Mouse (Mus musculus) spleen, adult 2 months (tissue): ENCODE results near the gene Gm4969. TPM values are rescaled to one million over a fixed set of nuclear protein-coding genes. Genes with fewer than 3 reads are reported as not detected.
A peak's percentile ranks its signal among the peaks of the same experiment; 100 is the strongest.

Source experiments
- DNase-seq, 2 experiments: peaks; one replicate each; pipeline versions ENCODE4 v3.0.0 to v3.0.0-alpha.2; 2012 to 2021; ENCODE audit warnings: low spot score in 2 of 2, low read depth in 1 of 2
- H3K27ac ChIP-seq: fragments of 200-500 bp; 2 replicates; pipeline ENCODE4 v1.5.1; 2012; ENCODE audit warnings: low read length, inconsistent platforms; ENCODE audit not compliant: insufficient read depth
- H3K27me3 ChIP-seq: fragments of 200-500 bp; 2 replicates; pipeline ENCODE4 v1.6.1; 2012; ENCODE audit warnings: mild to moderate bottlenecking, moderate library complexity, low read length, inconsistent platforms; ENCODE audit not compliant: control insufficient read depth, insufficient read depth
- H3K36me3 ChIP-seq: fragments of 200-500 bp; 2 replicates; pipeline ENCODE4 v1.6.1; 2012; ENCODE audit warnings: mild to moderate bottlenecking, low read length, inconsistent platforms; ENCODE audit not compliant: control insufficient read depth, insufficient read depth
- H3K4me1 ChIP-seq: fragments of 200-500 bp; 2 replicates; pipeline ENCODE4 v1.6.1; 2011; ENCODE audit warnings: inconsistent platforms; ENCODE audit not compliant: control insufficient read depth, insufficient read depth, insufficient read length
- H3K4me3 ChIP-seq: fragments of 200-500 bp; 2 replicates; pipeline ENCODE4 v1.5.1; 2011; ENCODE audit warnings: mild to moderate bottlenecking, inconsistent platforms; ENCODE audit not compliant: insufficient read depth, insufficient read length; ENCODE audit errors: extremely low read depth
- CTCF ChIP-seq: fragments of 200-500 bp; IDR thresholded peaks from 2 replicates; pipeline ENCODE4 v1.5.1; 2011; ENCODE audit warnings: mild to moderate bottlenecking, inconsistent platforms; ENCODE audit not compliant: insufficient read depth, insufficient read length, insufficient replicate concordance; ENCODE audit errors: extremely low read depth
- POLR2A ChIP-seq: fragments of 200-500 bp; IDR thresholded peaks from 2 replicates; pipeline ENCODE4 v1.6.1; 2011; ENCODE audit warnings: low read depth, low read length, inconsistent platforms
- WGBS: fragments of 180-500 bp; shearing (Covaris S2); methylation state at CpG from one replicate; pipeline ENCODE4 v1.1.7; 2018; 5-methylcytosine and 5-hydroxymethylcytosine counted together
- polyA plus RNA-seq: library from polyadenylated mRNA; depleted of rRNA; stranded (reverse); fragments of >200 nt; gene quantifications from 2 replicates; pipeline ENCODE4 v1.2.3, GENCODE M21; 2012

Gene Gm4969
- polyA plus RNA-seq, 1 experiment: not detected

DNA sequence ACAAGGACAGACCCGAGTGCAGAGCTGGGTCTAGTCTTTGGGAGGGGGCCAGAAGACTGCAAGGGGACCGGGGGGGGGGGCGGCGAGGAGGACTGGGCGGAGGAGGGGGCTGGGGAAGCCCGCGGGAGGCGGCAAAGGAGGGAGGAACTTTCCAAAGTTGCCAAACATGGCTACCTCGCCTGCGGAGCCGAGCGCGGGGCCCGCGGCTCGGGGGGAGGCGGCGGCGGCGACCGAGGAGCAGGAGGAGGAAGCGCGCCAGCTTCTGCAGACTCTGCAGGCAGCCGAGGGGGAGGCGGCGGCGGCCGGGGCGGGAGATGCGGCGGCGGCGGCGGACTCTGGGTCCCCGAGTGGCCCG lies 23.7 kb downstream of the Gm4969 start, which contains the start of gene Six5:
TSS of gene Six5 (plus strand) at position 124 of the 355 bp plus-strand sequence.
- no peak for TF ChIP-seq CTCF
- TF ChIP-seq POLR2A: no peak
- peak within 1 kb of the TSS; percentile 62 for H3K4me3 ChIP-seq
- DNase-seq: no peak
- WGBS: 1% methylated on average over 30 of the region's 36 CpGs
- H3K4me1 ChIP-seq: peaks cover 16% of the 10 kb centered on the region
- H3K36me3 ChIP-seq: no peaks in the 10 kb centered on the region
- H3K27ac ChIP-seq: peak within 1 kb of the TSS; percentile 77
- peaks cover 27% of the 10 kb centered on the region for H3K27me3 ChIP-seq

DNA sequence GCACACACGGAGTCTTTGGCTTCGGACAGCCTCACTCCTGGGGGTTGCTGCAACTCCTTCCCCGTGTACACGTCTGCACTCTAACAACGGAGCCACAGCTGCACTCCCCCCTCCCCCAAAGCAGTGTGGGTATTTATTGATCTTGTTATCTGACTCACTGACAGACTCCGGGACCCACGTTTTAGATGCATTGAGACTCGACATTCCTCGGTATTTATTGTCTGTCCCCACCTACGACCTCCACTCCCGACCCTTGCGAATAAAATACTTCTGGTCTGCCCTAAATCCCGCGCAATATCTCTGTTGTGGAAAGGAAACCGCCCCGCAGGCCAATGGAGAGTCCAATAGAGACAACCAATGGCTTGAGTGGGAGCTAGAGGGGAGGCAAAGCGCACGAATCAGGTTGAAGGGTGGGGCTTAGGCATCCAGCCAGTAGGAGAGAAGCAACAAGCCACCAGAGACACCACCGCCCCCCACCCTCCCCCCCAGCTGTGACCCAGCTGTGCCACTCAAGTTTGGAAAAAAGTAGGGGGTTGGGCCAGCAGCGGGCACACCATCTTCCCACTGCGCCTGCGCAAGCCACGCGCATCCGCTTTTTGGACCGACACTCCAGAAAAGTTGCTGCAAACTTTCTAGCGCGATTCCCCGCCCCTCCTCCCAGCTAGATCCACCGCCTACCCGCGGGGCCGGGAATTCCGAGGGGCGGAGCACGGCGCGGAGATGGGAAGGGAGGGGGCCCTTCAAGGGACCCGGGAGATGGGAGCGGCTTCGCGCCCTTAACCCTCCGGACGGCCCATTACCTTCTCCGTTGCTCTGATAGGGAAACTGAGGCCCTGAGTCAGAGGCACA lies 24.4 kb downstream of the Gm4969 start:
- WGBS: 1% methylated on average over 45 of the region's 45 CpGs
- peak overlapping the region; percentile 62 for H3K4me3 ChIP-seq
- peak; percentile 58 to 78 for DNase-seq
- no peaks in the 10 kb centered on the region for H3K36me3 ChIP-seq
- H3K27ac ChIP-seq: peak overlapping the region; percentile 77
- TF ChIP-seq CTCF (no peak), POLR2A (no peak)
- peaks cover 16% of the 10 kb centered on the region for H3K4me1 ChIP-seq
- peaks cover 27% of the 10 kb centered on the region for H3K27me3 ChIP-seq

DNA sequence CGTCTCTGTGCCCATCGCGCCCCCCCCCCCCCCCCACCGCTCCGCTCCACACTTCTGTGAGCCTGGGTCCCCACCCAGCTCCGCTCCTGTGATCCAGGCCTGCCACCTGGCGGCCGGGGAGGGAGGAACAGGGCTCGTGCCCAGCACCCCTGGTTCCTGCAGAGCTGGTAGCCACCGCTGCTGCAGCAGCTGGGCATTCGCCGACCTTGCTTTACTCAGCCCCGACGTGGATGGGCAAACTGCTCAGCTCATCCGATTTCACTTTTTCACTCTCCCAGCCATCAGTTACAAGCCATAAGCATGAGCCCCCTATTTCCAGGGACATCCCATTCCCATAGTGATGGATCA lies 25.0 kb downstream of the Gm4969 start:
- H3K27me3 ChIP-seq: peaks cover 27% of the 10 kb centered on the region
- TF ChIP-seq CTCF (peak; percentile 94), POLR2A (no peak)
- 0% methylated on average over 12 of the region's 15 CpGs for WGBS
- peak; percentile 63 to 84 for DNase-seq
- H3K27ac ChIP-seq: no peak overlapping the region
- peak overlapping the region; percentile 62; the same call in 1 of the 2 replicates for H3K4me3 ChIP-seq
- H3K4me1 ChIP-seq: peaks cover 16% of the 10 kb centered on the region
- H3K36me3 ChIP-seq: no peaks in the 10 kb centered on the region

DNA sequence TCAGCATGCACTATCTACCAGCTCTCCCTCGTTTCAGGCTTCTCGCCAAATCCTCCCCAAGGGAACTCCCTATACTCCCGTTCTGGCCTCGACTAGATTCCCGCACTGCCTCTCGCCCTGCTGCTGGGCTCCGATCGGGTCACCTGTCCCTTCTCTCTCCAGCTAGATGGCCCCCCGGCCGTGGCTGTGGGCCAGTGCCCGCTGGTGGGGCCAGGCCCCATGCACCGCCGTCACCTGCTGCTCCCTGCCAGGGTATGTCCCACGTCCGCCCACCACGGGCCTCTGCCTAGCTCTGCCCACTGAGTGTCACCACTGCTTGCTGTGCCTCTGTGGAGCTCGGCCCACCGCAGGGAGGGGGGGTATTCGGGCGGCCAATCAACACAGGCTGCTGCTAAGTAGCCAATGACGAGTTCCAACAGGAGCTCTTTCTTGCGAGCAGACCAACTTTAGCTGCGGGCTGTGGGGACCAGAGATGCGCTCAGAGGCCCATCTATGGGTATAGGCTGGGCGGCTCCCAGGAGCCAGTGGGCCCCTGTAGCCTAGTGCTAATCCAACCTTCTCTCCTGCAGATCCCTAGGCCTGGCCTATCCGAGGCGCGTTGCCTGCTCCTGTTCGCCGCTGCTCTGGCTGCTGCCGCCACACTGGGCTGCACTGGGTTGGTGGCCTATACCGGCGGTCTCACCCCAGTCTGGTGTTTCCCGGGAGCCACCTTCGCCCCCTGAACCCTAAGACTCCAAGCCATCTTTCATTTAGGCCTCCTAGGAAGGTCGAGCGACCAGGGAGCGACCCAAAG lies 25.6 kb downstream of the Gm4969 start:
- H3K4me1 ChIP-seq: peaks cover 16% of the 10 kb centered on the region
- DNase-seq: no peak
- no peak overlapping the region for H3K4me3 ChIP-seq
- 16% methylated on average over 35 of the region's 38 CpGs for WGBS
- TF ChIP-seq CTCF (no peak), POLR2A (no peak)
- H3K27ac ChIP-seq: no peak overlapping the region
- peaks cover 27% of the 10 kb centered on the region for H3K27me3 ChIP-seq
- no peaks in the 10 kb centered on the region for H3K36me3 ChIP-seq

DNA sequence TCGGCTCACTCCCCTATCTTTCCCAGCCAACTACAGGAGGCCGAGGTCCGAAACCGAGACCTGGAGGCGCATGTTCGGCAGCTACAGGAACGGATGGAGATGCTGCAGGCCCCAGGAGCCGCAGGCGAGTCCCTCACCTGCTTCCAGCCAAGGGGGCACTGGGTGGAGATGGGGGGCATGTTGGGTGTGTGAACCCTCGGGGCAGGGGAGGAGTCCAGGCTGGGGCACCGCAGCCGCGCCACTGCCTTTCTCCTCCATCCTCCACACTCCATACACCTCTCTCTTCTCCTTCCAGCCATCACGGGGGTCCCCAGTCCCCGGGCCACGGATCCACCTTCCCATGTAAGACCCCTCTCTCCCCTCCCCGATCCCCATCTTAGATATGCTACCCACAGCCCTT lies 26.3 kb downstream of the Gm4969 start:
- peaks cover 1% of the 10 kb centered on the region; the same call in 1 of the 2 replicates for H3K36me3 ChIP-seq
- H3K27me3 ChIP-seq: peaks cover 27% of the 10 kb centered on the region

DNA sequence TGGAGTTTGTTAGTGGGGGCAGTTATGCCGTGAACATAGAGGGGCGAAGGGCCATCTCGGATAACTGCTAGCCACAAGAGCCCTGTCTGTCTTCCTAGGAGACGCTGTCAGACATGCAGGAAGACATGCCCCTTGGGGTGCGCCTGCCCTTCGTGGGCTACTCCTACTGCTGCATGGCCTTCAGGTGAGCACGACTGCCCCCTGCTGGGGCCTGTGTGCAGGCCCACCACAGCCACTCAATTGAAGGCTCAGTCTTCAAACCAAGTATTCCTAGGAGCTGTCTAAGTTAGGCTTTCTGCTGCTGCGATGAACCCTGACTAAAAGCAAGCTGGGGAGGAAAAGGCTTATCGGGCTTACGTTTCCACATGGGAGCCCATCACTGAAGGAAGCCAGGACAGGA lies 29.4 kb downstream of the Gm4969 start:
- H3K4me1 ChIP-seq: peaks cover 31% of the 10 kb centered on the region
- peaks cover 15% of the 10 kb centered on the region for H3K27me3 ChIP-seq
- DNase-seq: peak in 1 of 2 experiments; percentile 72

More for the DNA sequence above, 26.3 kb downstream of the Gm4969 start:
- H3K4me1 ChIP-seq: peaks cover 16% of the 10 kb centered on the region
- TF ChIP-seq CTCF (no peak), POLR2A (no peak)
- H3K27ac ChIP-seq: no peak overlapping the region
- no peak overlapping the region for H3K4me3 ChIP-seq
- WGBS: 73% methylated on average over 17 of the region's 17 CpGs
- DNase-seq: no peak

DNA sequence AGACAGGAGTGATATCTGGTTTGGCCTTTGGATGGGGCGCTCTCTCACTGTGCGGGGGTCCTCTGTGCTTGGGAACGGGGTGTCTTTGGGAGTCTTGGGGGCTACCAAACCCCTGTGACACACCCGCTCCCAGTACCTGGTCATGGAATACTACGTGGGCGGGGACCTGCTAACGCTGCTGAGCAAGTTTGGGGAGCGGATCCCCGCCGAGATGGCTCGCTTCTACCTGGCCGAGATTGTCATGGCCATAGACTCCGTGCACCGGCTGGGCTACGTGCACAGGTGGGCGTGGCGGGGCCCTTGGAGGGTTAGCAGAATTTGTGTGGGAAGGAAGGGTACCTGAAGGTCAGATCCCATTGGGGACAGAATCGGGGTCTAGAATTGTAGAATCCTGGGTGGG lies 31.4 kb downstream of the Gm4969 start:
- H3K4me1 ChIP-seq: peaks cover 26% of the 10 kb centered on the region
- no peak for DNase-seq
- H3K27me3 ChIP-seq: peaks cover 14% of the 10 kb centered on the region; the same call in 1 of the 2 replicates
- 72% methylated on average over 18 of the region's 18 CpGs for WGBS
- H3K4me3 ChIP-seq: no peak overlapping the region
- H3K36me3 ChIP-seq: peaks cover 1% of the 10 kb centered on the region; the same call in 1 of the 2 replicates
- no peak for TF ChIP-seq CTCF
- TF ChIP-seq POLR2A: no peak
- H3K27ac ChIP-seq: no peak overlapping the region

More for the DNA sequence above, 29.4 kb downstream of the Gm4969 start:
- Histone ChIP-seq H3K27ac (no peak overlapping the region), H3K4me3 (no peak overlapping the region), H3K36me3 (peaks cover 1% of the 10 kb centered on the region; the same call in 1 of the 2 replicates)
- TF ChIP-seq POLR2A (no peak), CTCF (peak; percentile 88)
- WGBS: 29% methylated on average over 10 of the region's 10 CpGs
